In genomic region chr3:66325486-66325951, GRCm38 (mm10) we compare ENCODE assay signal across 13 mouse cellular contexts. TPM values are rescaled to one million over a fixed set of nuclear protein-coding genes. Genes with fewer than 3 reads are reported as not detected.
DNase-seq lines count a peak whose midpoint lies in the region; ATAC-seq and TF ChIP-seq lines count a peak whose summit lies in the region.
"Had no signal": no experiment of that assay in that cellular context is flagged by ENCODE, and none has a peak within 500 bp of the region (broad histone marks: within the 10 kb centered on the region; RNA-seq: fewer than 3 reads in every experiment).

No protein-coding gene starts in this region.

- peak overlapping the region; percentile 53; the same call in 1 of the 2 replicates for H3K9ac ChIP-seq in hindbrain, embryonic 13.5 days
- H3K9ac ChIP-seq in intestine, postnatal 0 days (ENCODE audit: low read depth, low read length), result no peak overlapping the region
- H3K9ac ChIP-seq: liver, embryonic 15.5 days had no signal

- peak; percentile 5 for DNase-seq in layer of hippocampus, adult 9-11 months
- no peak for DNase-seq in layer of hippocampus, adult 9-10 months (ENCODE audit: low spot score)
- no peak for DNase-seq in embryonic facial prominence, embryonic 10.5 days (ENCODE audit: low spot score)
- DNase-seq in neural tube, embryonic 10.5 days (ENCODE audit: extremely low spot score, low spot score), result peak; percentile 39
- DNase-seq in adrenal gland, postnatal 14 days, result no peak
- no peak for DNase-seq in lung, adult 18-20 months
- DNase-seq: adrenal gland, postnatal 25 days had no signal

- peak overlapping the region; percentile 60; the same call in 1 of the 2 replicates for H3K27ac ChIP-seq in embryonic facial prominence, embryonic 10.5 days (replicated peaks)
- H3K27ac ChIP-seq in hindbrain, embryonic 13.5 days, result peak overlapping the region; percentile 85
- H3K27ac ChIP-seq in intestine, postnatal 0 days (ENCODE audit: low read depth, low read length), result no peak overlapping the region
- H3K27ac ChIP-seq: left cerebral cortex, adult 2 months; liver, embryonic 15.5 days had no signal

- no peak for TF ChIP-seq CTCF in intestine, postnatal 0 days (IDR thresholded peaks at IDR 0.05; ENCODE audit: low read depth)

- 0 out of 2 replicates have a peak, but pooled peaks cover 6% of the 10 kb centered on the region for H3K4me1 ChIP-seq in embryonic facial prominence, embryonic 10.5 days
- peaks cover 19% of the 10 kb centered on the region for H3K4me1 ChIP-seq in hindbrain, embryonic 13.5 days (replicated peaks)
- H3K4me1 ChIP-seq in intestine, postnatal 0 days (replicated peaks; ENCODE audit: control insufficient read depth, insufficient read depth, low read length), result no peaks in the 10 kb centered on the region
- H3K4me1 ChIP-seq: liver, embryonic 15.5 days; megakaryocyte, embryonic 14.5 days had no signal

- H3K27me3 ChIP-seq in embryonic facial prominence, embryonic 10.5 days (replicated peaks; ENCODE audit: low read depth, poor library complexity, severe bottlenecking), result no peaks in the 10 kb centered on the region
- H3K27me3 ChIP-seq in hindbrain, embryonic 13.5 days, result no peaks in the 10 kb centered on the region
- no peaks in the 10 kb centered on the region for H3K27me3 ChIP-seq in intestine, postnatal 0 days (replicated peaks; ENCODE audit: control insufficient read depth, insufficient read depth, low read length)
- H3K27me3 ChIP-seq: liver, embryonic 15.5 days had no signal

- H3K4me3 ChIP-seq in embryonic facial prominence, embryonic 10.5 days, result no peak overlapping the region
- H3K4me3 ChIP-seq in hindbrain, embryonic 13.5 days, result no peak overlapping the region
- H3K4me3 ChIP-seq in intestine, postnatal 0 days (ENCODE audit: low read depth, low read length), result no peak overlapping the region
- H3K4me3 ChIP-seq: left cerebral cortex, adult 2 months; liver, embryonic 15.5 days; megakaryocyte, embryonic 14.5 days had no signal

- ATAC-seq in hindbrain, embryonic 13.5 days (ENCODE audit: low FRiP score), result peak; percentile 96
- ATAC-seq in intestine, postnatal 0 days, result no peak

- peak overlapping the region; percentile 15; the same call in 1 of the 2 replicates for H3K4me2 ChIP-seq in hindbrain, embryonic 13.5 days
- no peak overlapping the region for H3K4me2 ChIP-seq in intestine, postnatal 0 days (replicated peaks; ENCODE audit: low read depth)
- H3K4me2 ChIP-seq: liver, embryonic 15.5 days had no signal

- no peaks in the 10 kb centered on the region for H3K36me3 ChIP-seq in embryonic facial prominence, embryonic 10.5 days (replicated peaks)
- H3K36me3 ChIP-seq in hindbrain, embryonic 13.5 days, result no peaks in the 10 kb centered on the region
- no peaks in the 10 kb centered on the region for H3K36me3 ChIP-seq in intestine, postnatal 0 days (ENCODE audit: control insufficient read depth, insufficient read depth)
- H3K36me3 ChIP-seq: liver, embryonic 15.5 days had no signal

- H3K9me3 ChIP-seq in embryonic facial prominence, embryonic 10.5 days, result no peaks in the 10 kb centered on the region
- H3K9me3 ChIP-seq in hindbrain, embryonic 13.5 days, result no peaks in the 10 kb centered on the region
- H3K9me3 ChIP-seq in intestine, postnatal 0 days (ENCODE audit: control insufficient read depth), result no peaks in the 10 kb centered on the region
- H3K9me3 ChIP-seq: liver, embryonic 15.5 days had no signal

- WGBS in embryonic facial prominence, embryonic 10.5 days, result 68% methylated on average over 5 of the region's 5 CpGs
- WGBS in hindbrain, embryonic 13.5 days, result 17% methylated on average over 5 of the region's 5 CpGs
- WGBS in intestine, postnatal 0 days, result 82% methylated on average over 5 of the region's 5 CpGs

RNA-seq across cellular contexts. Expression of gene Veph1, which starts 28.9 kb away (rescaled TPM):
- 2.4 and 3.0 TPM in 2 replicates for polyA plus RNA-seq in embryonic facial prominence, embryonic 10.5 days (2016; fragmentation: Nextera tagmentation; extraction: Ambion mirVana)
- polyA plus RNA-seq in hindbrain, embryonic 13.5 days (2015; fragmentation: Nextera tagmentation; extraction: Ambion mirVana), result 4.6 and 7.8 TPM in 2 replicates
- 0.04 TPM in 1 of 2 replicates, not detected in the other for polyA plus RNA-seq in intestine, postnatal 0 days (2015; fragmentation: Nextera tagmentation; extraction: Ambion mirVana)
- total RNA-seq in adrenal gland, postnatal 14 days (2021), result not detected in 2 replicates
- total RNA-seq: adrenal gland, postnatal 25 days; left cerebral cortex, adult 2 months had no signal
- polyA plus RNA-seq: C2C12 had no signal

Comparison
In these comparisons a context has a peak if more than half of its experiments do, and no peak if none do; other contexts are left out.
1. DNase-seq: peak in layer of hippocampus, adult 9-11 months (single experiment) and neural tube, embryonic 10.5 days (single experiment); none in layer of hippocampus, adult 9-10 months (single experiment), embryonic facial prominence, embryonic 10.5 days (single experiment), adrenal gland, postnatal 14 days (single experiment) and lung, adult 18-20 months (0 of 2).